Mouse (Mus musculus): ENCODE data around the gene Cers4. TPM values are rescaled to one million over a fixed set of nuclear protein-coding genes. Genes with fewer than 3 reads are reported as not detected.

Cers4 gene
- total RNA-seq, 2 experiments from 2014 or later, result 21.6 to 30.4 TPM

Other genes starting within 250 kb of the Cers4 start
- 10 to 100 TPM; 10.9 to 15.5 TPM for gene Tgfbr3l, start 244.8 kb upstream of the Cers4 start, total RNA-seq (2021)
- 10 to 100 TPM; 23.4 to 25.9 TPM for gene Snapc2, start 239.9 kb upstream of the Cers4 start, total RNA-seq (2021)
- 1 to 10 TPM; 6.4 to 7.8 TPM for gene Ctxn1, start 233.8 kb upstream of the Cers4 start, total RNA-seq (2021)
- 100 to 1,000 TPM in 1 of 2 experiments, 10 to 100 TPM in 1; 99.4 to 107 TPM for gene Timm44, start 217.1 kb upstream of the Cers4 start, total RNA-seq (2021)
- 10 to 100 TPM; 14.9 to 18.0 TPM for gene Ccl25, start 167.8 kb upstream of the Cers4 start, total RNA-seq (2021)
- 100 to 1,000 TPM; 109 to 115 TPM for gene Elavl1, start 167.6 kb upstream of the Cers4 start, total RNA-seq (2021)
- 10 to 100 TPM; 12.7 to 18.9 TPM for gene Zfp958, start 120.1 kb downstream of the Cers4 start, total RNA-seq (2021)